Mouse (Mus musculus): ENCODE measurements around the gene Spen.

GRCm38 (mm10) chr4:141514179-141514641, 24.2 kb downstream of the Spen start:
- TF ChIP-seq EP300 (IDR thresholded peaks at IDR 0.05) = peak; percentile 61; the same call in 1 of the 2 replicates
- TF ChIP-seq CTCF (IDR thresholded peaks at IDR 0.05) = no peak
